Mouse (Mus musculus) R1 (cell line): ENCODE results near the gene Dars2.
A peak's percentile ranks its signal among the peaks of the same experiment; 100 is the strongest.
"Not testable (repeated sequence)": the region's sequence is repeated elsewhere in the genome, so short reads cannot be mapped to it uniquely, and the experiment has no call there.

Experiments
- DNase-seq: peaks from one replicate; pipeline ENCODE4 v3.0.0-alpha.2; 2018; ENCODE audit warnings: low read depth, low spot score

Dars2 gene

DNA sequence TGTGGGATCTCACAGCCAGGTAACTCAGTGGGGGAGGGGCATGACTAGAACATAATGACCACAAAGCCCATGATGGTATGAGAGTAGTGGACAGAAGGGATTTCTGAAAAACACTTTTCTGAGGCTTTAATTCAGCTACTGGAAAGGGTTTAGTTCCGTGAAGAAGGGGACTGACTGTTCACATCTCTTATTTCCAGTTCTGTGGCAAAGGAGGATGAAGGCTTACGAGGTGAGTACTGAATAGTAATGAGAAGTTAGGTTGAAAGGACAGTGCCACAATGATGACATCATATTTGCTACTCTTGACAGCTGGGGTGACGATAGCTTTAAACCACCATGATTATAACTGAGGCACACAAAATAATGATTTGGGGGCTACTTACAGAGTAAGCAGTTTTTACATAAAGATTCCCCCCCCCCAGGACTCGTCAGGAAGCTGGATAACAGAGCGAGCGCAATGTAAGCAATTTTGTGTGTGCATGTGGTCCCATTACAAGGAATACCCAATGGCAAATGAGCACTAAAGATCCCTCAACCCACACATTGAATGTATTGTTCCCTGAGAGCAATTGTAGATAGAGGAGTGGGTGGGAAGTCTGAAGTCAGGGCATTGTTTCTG is 34.6 kb downstream of the Dars2 start:
- DNase-seq, result peak; percentile 61

DNA sequence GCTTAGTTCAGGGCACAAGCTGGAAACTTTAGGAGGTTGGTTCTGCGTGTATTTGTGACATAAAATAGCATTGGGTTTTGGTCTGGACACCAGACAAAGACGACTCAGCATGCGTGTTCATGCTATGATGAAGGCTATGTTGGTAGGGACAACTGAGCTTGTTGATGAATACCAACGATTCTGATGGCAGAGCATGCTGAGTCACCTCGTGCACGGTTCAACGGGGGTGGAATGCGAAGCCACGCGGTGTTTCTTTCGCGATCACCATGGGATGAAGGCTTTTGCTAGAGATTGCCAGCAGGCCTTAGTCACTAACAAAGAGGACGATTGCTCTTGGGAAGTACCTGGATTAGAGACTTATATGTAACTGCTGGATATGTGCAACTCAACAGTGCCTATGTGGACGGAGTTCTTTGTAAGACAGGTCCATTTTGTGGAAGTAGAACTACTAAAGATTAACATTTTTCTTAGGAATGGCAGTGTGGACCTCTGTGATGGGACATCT is 35.1 kb downstream of the Dars2 start:
- peak; percentile 70 for DNase-seq

DNA sequence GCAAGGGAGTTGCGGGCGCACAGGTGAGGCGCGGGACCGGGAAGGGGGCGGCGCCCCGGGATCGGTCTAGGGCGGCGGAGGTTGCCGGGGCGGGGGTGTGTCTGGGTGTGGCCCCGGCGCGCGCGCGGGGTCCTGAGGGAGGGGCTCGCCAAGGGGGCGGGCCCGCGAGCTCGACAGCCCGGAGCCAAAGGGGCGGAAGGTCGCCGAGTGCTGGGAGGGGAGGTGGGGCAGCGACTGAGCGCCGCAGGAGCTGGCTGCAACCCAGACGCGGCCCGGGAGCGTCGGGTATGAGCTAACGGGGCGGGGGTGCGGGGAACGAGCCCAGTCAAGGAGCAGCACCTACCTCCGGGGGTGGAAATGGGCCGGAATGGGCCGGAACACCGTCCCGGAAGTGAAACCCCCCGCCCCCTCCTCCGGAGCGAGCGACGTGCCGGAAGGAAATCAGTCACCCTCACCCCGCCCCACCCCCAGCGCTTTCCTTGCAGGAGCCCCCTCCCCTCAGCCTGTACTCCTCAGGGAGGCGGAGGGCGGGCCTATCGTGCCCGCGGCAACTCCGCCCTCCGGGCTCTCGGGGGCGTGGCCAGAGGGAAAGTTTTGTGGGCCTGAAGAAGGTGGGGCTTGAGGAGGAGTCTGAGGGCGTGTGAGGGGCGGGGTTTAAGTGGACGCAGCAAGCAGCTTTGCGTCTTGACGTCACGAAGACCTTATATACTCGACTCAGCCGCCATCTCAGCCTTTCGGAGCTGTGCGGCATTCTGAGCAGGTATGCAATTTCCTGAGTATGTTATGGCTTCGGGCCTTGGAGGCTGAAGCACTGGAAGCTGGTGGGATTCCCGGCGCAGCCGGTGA is 35.8 kb downstream of the Dars2 start, which contains the start of gene Zbtb37:
Zbtb37 (minus strand) TSS at position 415 of the 846 bp plus-strand sequence.
- DNase-seq, result peak; percentile 98

DNA sequence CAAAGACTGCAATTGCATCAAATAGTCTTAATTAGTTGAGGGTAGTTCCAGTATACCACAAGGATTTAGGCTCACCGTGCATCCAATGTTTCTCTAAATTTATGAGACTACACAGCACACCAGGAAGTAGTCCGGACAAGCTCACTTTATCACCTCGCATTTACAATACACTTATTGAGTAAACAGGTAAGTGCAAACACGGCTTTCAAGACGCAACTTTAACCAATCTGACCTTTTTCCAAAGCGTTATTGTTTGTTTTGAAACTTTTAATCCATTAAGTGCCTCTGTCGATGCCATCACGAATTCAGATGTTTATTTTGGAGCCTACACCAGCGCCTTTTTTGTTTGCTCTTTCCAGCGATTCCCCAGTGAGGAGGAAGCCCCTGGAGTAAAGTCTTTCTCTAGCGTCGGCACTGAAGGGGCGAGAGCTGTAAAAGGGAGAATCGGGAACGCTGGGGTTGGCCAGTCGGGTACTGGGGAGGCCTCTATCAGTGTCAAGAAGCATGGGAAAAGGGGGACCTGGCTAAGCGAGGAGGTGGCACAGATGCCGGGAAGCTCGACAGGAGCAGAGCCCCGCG is 36.5 kb downstream of the Dars2 start:
- peak; percentile 78 for DNase-seq

DNA sequence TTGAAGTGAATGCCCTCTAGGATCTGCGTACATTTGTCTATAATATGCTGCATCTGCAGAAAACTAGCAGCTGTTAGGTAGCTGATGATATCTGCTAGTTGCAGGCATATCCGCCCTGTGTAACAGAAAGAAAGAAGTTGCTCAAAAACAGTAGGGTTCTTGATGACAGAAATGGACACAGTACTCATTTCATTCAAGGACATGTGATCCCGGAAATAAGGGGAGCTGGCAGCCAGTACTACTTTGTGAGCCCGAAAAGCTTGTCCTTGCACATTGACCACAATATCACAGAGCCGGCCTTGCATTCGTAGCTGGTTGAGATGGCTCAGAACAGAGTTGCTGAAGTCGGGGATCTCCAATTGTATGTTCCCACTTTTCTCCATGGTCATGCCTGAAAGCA is 38.1 kb downstream of the Dars2 start:
- no peak for DNase-seq

DNA sequence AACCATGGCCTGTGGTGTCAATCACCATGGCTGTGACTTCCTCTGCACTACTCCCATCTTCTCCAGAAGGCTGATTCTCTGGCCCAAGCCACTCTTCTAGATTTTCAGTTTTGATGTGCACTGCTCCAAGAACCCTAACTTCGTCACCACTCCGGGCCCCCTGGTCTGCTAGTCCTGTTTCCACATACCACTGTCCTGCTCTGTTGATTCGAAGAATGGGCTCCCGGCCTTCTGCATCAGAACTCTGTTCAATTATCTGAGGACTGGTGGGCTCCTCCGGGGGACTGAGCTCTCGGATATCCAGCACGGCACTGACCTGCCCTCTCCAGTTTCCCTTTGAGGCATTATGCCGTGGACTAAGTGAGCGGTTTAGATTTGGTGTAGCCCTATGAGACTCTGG is 38.6 kb downstream of the Dars2 start:
- no peak for DNase-seq

DNA sequence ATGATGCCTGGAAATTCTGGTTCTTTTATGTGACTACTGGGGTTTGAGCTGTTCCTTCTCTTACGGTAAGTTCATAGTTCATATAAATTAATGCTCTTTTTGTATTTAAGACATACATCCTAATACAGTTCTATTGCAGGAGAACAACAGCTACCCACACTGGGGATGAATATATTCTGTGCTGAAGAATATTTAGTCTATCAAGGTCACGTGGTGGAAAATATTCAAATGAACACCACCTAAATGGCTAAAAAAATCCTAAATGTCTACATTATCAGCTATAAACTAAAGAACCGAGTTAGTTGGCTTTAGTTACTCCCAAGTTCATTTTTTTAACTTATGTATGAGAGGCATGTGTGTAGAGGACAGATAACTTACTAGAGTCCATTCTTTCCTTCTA is 40.4 kb downstream of the Dars2 start:
- no peak for DNase-seq

DNA sequence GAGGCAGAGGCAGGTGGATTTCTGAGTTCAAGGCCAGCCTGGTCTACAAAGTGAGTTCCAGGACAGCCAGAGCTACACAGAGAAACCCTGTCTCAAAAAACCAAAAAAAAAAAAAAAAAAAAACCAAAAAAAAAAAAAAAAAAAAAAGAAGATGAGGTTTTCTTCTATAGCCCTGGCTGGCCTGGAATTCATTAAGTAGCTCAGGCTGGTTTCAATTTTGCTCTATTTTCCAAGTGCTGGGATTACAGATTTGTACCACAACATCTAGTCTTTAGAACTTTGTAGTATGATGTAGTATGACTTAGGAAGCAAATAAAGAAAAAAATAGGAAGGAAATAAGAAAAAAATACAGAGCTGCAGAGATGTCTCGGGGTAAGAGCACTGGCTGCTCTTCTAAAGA is 42.0 kb downstream of the Dars2 start:
- not testable (repeated sequence) for DNase-seq

DNA sequence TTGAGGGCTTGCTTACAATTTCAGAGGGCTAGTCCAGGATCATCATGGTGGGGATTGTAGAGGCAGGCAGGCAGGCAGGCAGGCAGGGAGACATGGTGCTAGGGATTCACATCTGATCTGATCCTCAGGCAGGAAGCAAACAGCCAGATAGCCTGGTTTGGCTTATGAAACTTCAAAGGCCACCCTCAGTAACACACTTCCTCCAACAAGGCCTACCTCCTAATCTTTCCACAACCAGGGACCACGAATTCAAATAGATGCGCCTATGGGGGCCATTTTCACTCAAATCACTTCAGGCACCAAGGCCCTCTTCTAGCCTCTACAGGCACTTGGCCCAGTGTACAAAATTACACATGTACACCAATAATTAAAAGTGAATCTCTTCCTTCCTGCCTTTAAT is 43.3 kb downstream of the Dars2 start:
- DNase-seq, result no peak

DNA sequence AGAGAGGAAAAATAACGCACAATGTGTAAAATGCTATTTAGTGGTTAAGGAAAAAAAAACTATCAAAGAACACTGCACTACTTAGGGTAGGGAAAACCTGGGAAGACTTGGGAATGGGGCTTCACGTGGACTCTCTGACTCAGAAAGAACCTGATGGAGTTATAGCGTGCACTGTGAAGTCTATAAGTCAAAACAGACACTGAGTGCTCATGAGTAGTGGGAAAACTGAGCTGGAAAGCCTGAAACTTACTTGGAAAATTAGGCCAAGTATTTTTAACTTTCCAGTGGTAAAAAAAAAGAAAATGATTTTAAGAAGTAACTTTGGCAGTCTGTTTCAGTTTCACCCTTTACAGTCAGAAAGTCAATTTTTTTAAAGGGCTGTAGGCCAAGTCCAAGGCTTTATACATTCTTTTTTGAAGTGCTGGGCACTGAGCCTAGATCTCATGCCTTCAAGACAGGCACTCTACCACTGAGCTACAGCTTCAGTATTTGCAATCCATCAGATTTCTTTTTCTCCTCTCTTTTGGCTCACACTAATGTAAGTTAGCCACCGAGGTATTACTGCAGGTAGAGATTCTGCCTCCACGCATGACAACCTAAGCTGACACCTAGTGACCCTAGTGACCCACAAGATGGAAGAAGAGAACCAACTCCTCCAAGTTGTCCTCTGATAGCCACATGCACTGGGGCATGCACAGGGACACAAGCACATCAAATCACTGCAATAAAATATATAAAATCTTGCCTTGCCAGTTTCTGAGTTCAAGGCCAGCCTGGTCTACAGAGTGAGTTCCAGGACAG is 44.8 kb downstream of the Dars2 start:
- DNase-seq, result no peak

DNA sequence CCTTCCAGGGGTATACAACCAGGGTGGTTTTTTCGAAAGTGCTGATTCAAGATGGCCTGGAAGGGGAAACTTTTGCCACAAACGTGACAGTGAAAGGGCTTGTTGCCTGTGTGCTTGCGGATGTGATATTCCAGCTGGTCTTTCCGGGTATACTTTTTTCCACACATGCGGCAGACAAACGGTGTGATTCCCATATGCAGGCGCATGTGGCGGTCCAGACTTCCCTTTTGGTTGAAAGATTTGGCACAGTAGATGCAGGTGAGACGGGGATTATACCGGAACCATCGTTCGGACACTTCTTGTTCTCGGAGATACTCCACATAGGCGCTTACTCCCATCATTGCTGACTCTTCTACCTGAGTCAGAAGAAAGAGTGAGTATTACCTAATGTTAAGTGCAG is 50.4 kb downstream of the Dars2 start:
- DNase-seq, result no peak

DNA sequence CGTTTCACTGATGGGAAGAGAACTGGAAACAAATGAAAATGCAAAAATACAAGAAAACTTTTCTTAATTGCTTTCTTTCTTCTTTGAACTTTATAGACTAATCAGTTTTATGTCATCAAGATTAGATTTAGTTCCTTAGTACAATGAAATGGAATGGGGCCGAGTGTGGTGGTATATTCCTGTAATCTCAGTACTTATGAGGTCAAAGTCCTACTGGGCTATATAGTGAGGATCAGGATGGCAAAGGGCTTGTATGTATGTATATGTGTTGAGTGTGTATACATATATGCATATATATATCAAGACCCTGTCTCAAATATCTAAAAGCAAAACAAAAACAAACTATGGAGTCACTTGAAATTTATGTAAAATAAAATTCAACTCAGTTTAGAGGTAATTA is 54.1 kb downstream of the Dars2 start:
- no peak for DNase-seq

DNA sequence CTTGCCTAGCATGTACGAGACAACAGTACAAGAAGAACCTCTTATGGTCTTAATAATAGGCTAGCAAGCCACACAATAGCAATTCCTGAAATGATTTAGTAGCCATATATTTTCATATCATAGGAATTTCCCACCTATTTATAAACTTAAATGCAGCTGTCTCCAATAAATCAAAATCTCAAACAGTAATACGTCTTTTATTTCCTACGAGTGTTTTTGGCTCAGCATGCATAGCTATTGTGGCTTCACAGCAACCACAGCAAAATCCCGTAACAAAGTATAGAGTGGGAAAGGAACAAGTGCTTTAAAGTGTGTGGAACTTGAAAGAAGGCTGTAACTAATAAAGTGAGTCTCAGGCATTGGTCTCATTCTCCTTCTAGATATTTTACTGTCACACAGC is 60.0 kb downstream of the Dars2 start:
- no peak for DNase-seq

DNA sequence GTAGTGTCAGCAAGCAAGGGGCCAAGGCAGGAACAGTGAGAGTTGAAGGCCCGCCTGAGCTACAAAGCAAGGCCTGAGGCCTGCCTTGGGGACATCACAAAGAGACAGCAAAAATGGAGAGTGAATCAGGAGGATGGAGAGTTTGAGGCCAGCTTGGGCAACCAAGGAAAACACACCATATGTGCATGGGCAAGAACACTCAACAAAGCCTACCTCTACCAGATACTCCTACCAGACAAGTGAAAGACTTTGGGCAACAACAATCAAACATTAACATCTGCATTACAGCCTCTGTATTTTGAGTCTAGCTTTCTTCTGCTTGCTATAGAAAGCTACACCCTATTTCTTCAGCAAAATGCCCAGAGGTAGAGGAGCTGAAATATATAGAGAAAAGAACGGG is 62.4 kb downstream of the Dars2 start:
- no peak for DNase-seq

DNA sequence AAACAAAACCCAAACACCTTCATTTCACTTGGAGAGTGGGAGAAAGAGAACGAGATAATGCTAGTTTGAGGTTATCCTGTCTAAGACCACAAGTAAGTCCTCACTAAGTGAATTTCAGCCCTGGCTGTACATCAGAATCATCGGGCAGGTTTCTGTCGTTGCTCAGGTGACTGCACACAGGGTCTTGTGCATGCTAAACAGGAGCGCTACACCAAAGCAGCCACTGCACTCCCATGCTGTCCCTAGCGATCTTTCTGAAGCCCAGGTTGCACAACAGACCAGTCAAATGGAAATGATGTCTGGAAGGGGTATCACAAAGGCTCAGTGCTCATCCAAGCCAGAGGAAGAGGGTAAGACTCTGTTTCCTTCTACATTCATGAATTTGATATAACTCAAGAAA is 64.0 kb downstream of the Dars2 start:
- no peak for DNase-seq

DNA sequence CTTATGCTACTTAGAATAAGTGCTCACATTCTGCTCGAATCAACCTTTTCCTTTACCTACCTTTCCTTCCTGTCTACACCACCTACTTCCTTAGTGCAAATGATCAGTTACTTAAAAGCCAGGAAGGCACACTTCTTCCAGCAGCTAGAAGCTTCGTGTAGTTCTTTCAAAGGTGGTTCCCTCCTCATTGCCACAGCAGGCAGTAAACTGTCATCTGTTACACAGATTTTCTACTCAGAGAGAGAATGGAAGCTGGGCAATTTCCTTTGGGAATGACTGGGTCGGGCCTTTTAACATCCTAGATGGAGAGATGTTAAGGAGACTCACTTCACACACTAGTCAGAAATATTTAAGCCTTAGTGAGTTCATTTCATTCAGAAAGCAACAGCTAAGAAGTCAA is 64.9 kb downstream of the Dars2 start:
- DNase-seq, result peak; percentile 52

DNA sequence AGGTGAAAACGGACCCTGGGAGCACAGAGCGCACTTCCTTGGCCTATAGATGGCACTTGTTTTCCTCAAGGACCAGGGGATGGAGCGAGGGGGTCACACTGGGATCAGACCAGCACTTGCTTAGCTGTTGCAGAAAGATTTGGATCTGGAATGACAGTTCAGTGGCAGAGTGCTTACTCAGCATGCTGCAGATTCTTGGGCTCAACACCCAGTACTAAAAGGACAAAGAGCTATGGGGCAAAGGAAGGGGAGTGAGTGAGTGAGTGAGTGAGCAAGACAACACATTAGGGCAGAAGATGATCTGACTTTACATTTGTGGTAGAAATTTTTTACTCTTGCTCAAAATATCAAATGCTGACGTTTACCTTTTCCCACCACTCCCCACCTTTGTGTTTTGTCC is 65.5 kb downstream of the Dars2 start:
- DNase-seq, result no peak

DNA sequence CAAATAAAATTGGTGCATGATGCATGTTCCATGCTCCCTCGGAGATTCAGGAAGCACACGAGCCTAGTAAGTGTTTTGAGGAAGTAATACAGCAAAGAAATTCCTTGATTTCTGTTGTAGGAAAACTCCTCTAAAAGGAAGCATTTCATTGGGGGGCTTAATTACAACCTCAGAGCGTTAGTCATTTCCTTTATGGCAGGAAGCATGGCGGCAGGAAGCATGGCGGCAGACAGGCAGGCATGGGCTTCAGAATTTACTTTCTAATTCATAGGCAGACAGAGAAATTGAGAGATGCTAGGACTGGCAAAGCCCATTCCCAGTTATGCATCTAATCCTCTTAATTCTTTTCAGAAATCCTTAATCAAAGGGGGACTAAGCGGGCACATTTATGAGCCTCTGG is 76.6 kb downstream of the Dars2 start:
- no peak for DNase-seq
